Mouse (Mus musculus): ENCODE results near the gene Ccn5. TPM values are rescaled to one million over a fixed set of nuclear protein-coding genes. Genes with fewer than 3 reads are reported as not detected.

Ccn5 gene
- polyA plus RNA-seq (2012; rRNA removed): 0.01 TPM in 1 of 2 replicates, not detected in the other

DNA sequence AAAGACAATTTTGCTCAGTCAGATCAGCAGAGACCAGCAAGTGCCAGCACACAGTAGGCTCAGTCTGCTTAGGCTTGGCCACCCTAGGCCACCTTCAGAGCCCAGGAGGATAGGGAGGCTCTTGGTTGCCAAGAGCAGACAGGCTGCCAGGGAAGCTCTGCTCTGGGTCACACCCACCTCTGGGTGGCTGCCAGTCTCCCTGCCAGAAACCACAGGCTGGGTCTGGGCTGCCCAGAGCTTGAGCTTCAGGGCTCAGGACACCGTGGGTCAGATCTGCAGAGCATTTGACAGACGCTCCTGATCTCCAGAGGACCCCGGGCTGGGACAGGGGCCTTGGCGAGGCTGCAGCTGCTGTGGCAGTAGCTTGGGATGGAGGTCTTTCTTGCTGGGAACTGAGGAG, at the start of gene Ccn5:
TSS of gene Ccn5 (plus strand) at position 255 of the 400 bp plus-strand sequence.

DNA sequence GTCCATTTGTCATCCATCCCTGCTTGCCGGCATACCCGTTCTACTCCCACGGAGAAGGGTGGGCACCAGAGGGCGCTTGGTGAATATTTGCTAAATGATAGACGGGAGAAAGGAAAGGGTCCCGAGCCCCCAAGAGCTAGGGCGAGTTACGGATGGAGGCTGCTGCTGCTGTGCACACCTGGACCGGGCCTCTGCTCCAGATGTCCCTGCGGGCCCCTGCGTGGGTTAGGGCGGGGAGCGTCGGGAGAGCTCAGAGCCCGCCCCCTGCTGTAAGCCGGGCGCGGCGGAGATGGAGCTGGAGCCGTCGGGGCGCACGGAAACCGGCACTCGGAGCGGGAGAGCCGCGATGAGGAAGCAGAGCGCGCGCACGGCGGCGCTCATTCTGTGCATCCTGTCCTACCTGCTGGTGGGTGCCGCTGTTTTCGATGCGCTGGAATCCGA, 32.8 kb downstream of the Ccn5 start, which contains the start of gene Kcnk15:
TSS of gene Kcnk15 (plus strand) at position 191 of the 441 bp plus-strand sequence.

Other genes starting within 250 kb of the Ccn5 start
- 4.5 and 5.5 TPM in 2 replicates for gene Ttpal, start 218.5 kb upstream of the Ccn5 start, polyA plus RNA-seq (2012; rRNA removed)
- 232 and 282 TPM in 2 replicates for gene Serinc3, start 175.7 kb upstream of the Ccn5 start, polyA plus RNA-seq (2012; rRNA removed)
- 53.1 and 53.7 TPM in 2 replicates for gene Pkig, start 162.5 kb upstream of the Ccn5 start, polyA plus RNA-seq (2012; rRNA removed)
- gene Ada, start 70.6 kb upstream of the Ccn5 start, polyA plus RNA-seq (2012; rRNA removed): 3.4 TPM in 2 replicates
- not detected in 2 replicates for gene Kcnk15, start 32.8 kb downstream of the Ccn5 start, polyA plus RNA-seq (2012; rRNA removed)
- gene Rims4, start 97.8 kb downstream of the Ccn5 start, polyA plus RNA-seq (2012; rRNA removed): 0.13 and 0.14 TPM in 2 replicates
- 31.1 and 37.7 TPM in 2 replicates for gene Ywhab, start 174.1 kb downstream of the Ccn5 start, polyA plus RNA-seq (2012; rRNA removed)
- 0.29 and 0.33 TPM in 2 replicates for gene Pabpc1l, start 204.6 kb downstream of the Ccn5 start, polyA plus RNA-seq (2012; rRNA removed)
- 11.5 and 12.1 TPM in 2 replicates for gene Stk4, start 249.5 kb downstream of the Ccn5 start, polyA plus RNA-seq (2012; rRNA removed)

Data from liver, embryonic 14 days (tissue).